10 mouse cellular contexts compared by ENCODE assay signal in genomic region chr12:112762018-112762417, GRCm38 (mm10). TPM values are rescaled to one million over a fixed set of nuclear protein-coding genes. Genes with fewer than 3 reads are reported as not detected.
DNase-seq lines count a peak whose midpoint lies in the region; ATAC-seq and TF ChIP-seq lines count a peak whose summit lies in the region.
"Had no signal": no experiment of that assay in that cellular context is flagged by ENCODE, and none has a peak within 500 bp of the region (broad histone marks: within the 10 kb centered on the region; RNA-seq: fewer than 3 reads in every experiment).

No protein-coding gene starts in this region.

- no peaks in the 10 kb centered on the region for H3K36me3 ChIP-seq in intestine, embryonic 16.5 days (ENCODE audit: control insufficient read depth, insufficient read depth, low read length)
- H3K36me3 ChIP-seq in hindbrain, postnatal 0 days (ENCODE audit: insufficient read depth, low read length): no peaks in the 10 kb centered on the region
- no peaks in the 10 kb centered on the region for H3K36me3 ChIP-seq in midbrain, embryonic 16.5 days (ENCODE audit: control insufficient read depth, insufficient read depth, low read length)
- no peaks in the 10 kb centered on the region for H3K36me3 ChIP-seq in neural tube, embryonic 15.5 days
- H3K36me3 ChIP-seq: limb, embryonic 15.5 days had no signal

- peak overlapping the region; percentile 16; the same call in 1 of the 2 replicates for H3K4me2 ChIP-seq in intestine, embryonic 16.5 days (ENCODE audit: low read depth, low read length)
- no peak overlapping the region for H3K4me2 ChIP-seq in hindbrain, postnatal 0 days (ENCODE audit: low read depth, low read length)
- no peak overlapping the region for H3K4me2 ChIP-seq in midbrain, embryonic 16.5 days (ENCODE audit: low read length)
- no peak overlapping the region for H3K4me2 ChIP-seq in neural tube, embryonic 15.5 days
- H3K4me2 ChIP-seq: limb, embryonic 15.5 days had no signal

- H3K27ac ChIP-seq in bone marrow, adult 2 months (ENCODE audit: control insufficient read depth, insufficient read depth, low read depth, low read length, poor library complexity): peak overlapping the region; percentile 81
- H3K27ac ChIP-seq in intestine, embryonic 16.5 days (ENCODE audit: low read length): peak overlapping the region; percentile 11; the same call in 1 of the 2 replicates
- H3K27ac ChIP-seq in hindbrain, postnatal 0 days: no peak overlapping the region
- H3K27ac ChIP-seq in midbrain, embryonic 16.5 days (ENCODE audit: low read length): no peak overlapping the region
- no peak overlapping the region for H3K27ac ChIP-seq in neural tube, embryonic 15.5 days (replicated peaks)
- H3K27ac ChIP-seq: limb, embryonic 15.5 days had no signal

- 28% methylated on average over 3 of the region's 3 CpGs for WGBS in bone marrow, adult 2 months
- 75% methylated on average over 3 of the region's 3 CpGs for WGBS in intestine, embryonic 16.5 days
- WGBS in hindbrain, postnatal 0 days: 89% methylated on average over 3 of the region's 3 CpGs
- 87% methylated on average over 3 of the region's 3 CpGs for WGBS in midbrain, embryonic 16.5 days
- WGBS in neural tube, embryonic 15.5 days: 93% methylated on average over 3 of the region's 3 CpGs

- no peak overlapping the region for H3K9ac ChIP-seq in intestine, embryonic 16.5 days (ENCODE audit: low read depth, low read length)
- no peak overlapping the region for H3K9ac ChIP-seq in hindbrain, postnatal 0 days (replicated peaks; ENCODE audit: low read length)
- no peak overlapping the region for H3K9ac ChIP-seq in midbrain, embryonic 16.5 days (ENCODE audit: low read depth, low read length)
- no peak overlapping the region for H3K9ac ChIP-seq in neural tube, embryonic 15.5 days (replicated peaks)
- H3K9ac ChIP-seq: limb, embryonic 15.5 days had no signal

- TF ChIP-seq POLR2A in bone marrow, adult 2 months (IDR thresholded peaks at IDR 0.05; ENCODE audit: borderline replicate concordance, control insufficient read depth, low read depth, low read length): no peak; the same call in 1 of the 2 replicates

- peak overlapping the region; percentile 66 for H3K4me3 ChIP-seq in bone marrow, adult 2 months (replicated peaks; ENCODE audit: control insufficient read depth, low read depth, low read length)
- H3K4me3 ChIP-seq in intestine, embryonic 16.5 days (ENCODE audit: low read length): no peak overlapping the region
- H3K4me3 ChIP-seq in hindbrain, postnatal 0 days (ENCODE audit: low read length): no peak overlapping the region
- H3K4me3 ChIP-seq in midbrain, embryonic 16.5 days (ENCODE audit: low read depth, low read length): no peak overlapping the region
- no peak overlapping the region for H3K4me3 ChIP-seq in neural tube, embryonic 15.5 days (replicated peaks)
- H3K4me3 ChIP-seq: limb, embryonic 15.5 days had no signal

- DNase-seq in layer of hippocampus, adult 9-11 months: peak; percentile 76
- no peak for DNase-seq in layer of hippocampus, postnatal 36 days
- no peak for DNase-seq in hindbrain, postnatal 0 days (ENCODE audit: low spot score)
- DNase-seq: adrenal gland, postnatal 25 days had no signal

- TF ChIP-seq CTCF in bone marrow, adult 2 months (IDR thresholded peaks at IDR 0.05; ENCODE audit: control insufficient read depth, insufficient read depth, low read length): no peak
- TF ChIP-seq CTCF in hindbrain, postnatal 0 days (IDR thresholded peaks at IDR 0.05; ENCODE audit: low read depth): no peak

- H3K4me1 ChIP-seq in bone marrow, adult 2 months (ENCODE audit: control insufficient read depth, insufficient read depth, low read length): peaks cover 2% of the 10 kb centered on the region
- no peaks in the 10 kb centered on the region for H3K4me1 ChIP-seq in intestine, embryonic 16.5 days (ENCODE audit: control insufficient read depth, insufficient read depth, low read length)
- H3K4me1 ChIP-seq in hindbrain, postnatal 0 days (ENCODE audit: insufficient read depth, low read length): no peaks in the 10 kb centered on the region
- no peaks in the 10 kb centered on the region for H3K4me1 ChIP-seq in midbrain, embryonic 16.5 days (ENCODE audit: control insufficient read depth, insufficient read depth, low read length)
- no peaks in the 10 kb centered on the region for H3K4me1 ChIP-seq in neural tube, embryonic 15.5 days
- H3K4me1 ChIP-seq: limb, embryonic 15.5 days had no signal

- no peaks in the 10 kb centered on the region for H3K9me3 ChIP-seq in intestine, embryonic 16.5 days (ENCODE audit: control insufficient read depth, low read length)
- H3K9me3 ChIP-seq in hindbrain, postnatal 0 days (ENCODE audit: low read length): no peaks in the 10 kb centered on the region
- H3K9me3 ChIP-seq in midbrain, embryonic 16.5 days (replicated peaks; ENCODE audit: control insufficient read depth, low read length, poor library complexity, severe bottlenecking): no peaks in the 10 kb centered on the region
- no peaks in the 10 kb centered on the region for H3K9me3 ChIP-seq in neural tube, embryonic 15.5 days (replicated peaks)
- H3K9me3 ChIP-seq: limb, embryonic 15.5 days had no signal

- peak; percentile 71 for ATAC-seq in intestine, embryonic 16.5 days
- ATAC-seq in neutrophil, adult 5-6 weeks (ENCODE audit: extremely low read depth, insufficient number of reproducible peaks, low FRiP score, poor library complexity, severe bottlenecking): peak; percentile 73
- ATAC-seq in hindbrain, postnatal 0 days: no peak
- no peak for ATAC-seq in midbrain, embryonic 16.5 days
- ATAC-seq in neural tube, embryonic 15.5 days (ENCODE audit: low FRiP score): no peak

- no peaks in the 10 kb centered on the region for H3K27me3 ChIP-seq in intestine, embryonic 16.5 days (replicated peaks; ENCODE audit: control insufficient read depth, insufficient read depth, low read length)
- no peaks in the 10 kb centered on the region for H3K27me3 ChIP-seq in hindbrain, postnatal 0 days (ENCODE audit: insufficient read depth, low read length)
- no peaks in the 10 kb centered on the region for H3K27me3 ChIP-seq in midbrain, embryonic 16.5 days (ENCODE audit: control insufficient read depth, insufficient read depth, low read depth, low read length)
- H3K27me3 ChIP-seq in neural tube, embryonic 15.5 days (replicated peaks): 0 out of 2 replicates have a peak, but pooled peaks cover 2% of the 10 kb centered on the region
- H3K27me3 ChIP-seq: limb, embryonic 15.5 days had no signal

RNA-seq across cellular contexts. Expression of gene Pld4, which starts 1.6 kb away (rescaled TPM):
- 1 to 10 TPM; 8.7 to 9.4 TPM for total RNA-seq in layer of hippocampus, postnatal 36 days (2021)
- polyA plus RNA-seq in bone marrow, adult 2 months (2011; ENCODE audit: insufficient read depth, insufficient read length, low replicate concordance, missing spikeins): 62.4 and 128 TPM in 2 replicates
- 12.2 and 13.0 TPM in 2 replicates for polyA plus RNA-seq in intestine, embryonic 16.5 days (2015; fragmentation: Nextera tagmentation; extraction: Ambion mirVana)
- total RNA-seq in neutrophil, adult 5-6 weeks (2017): 98.0 and 114 TPM in 2 replicates
- total RNA-seq in hindbrain, postnatal 0 days (2014; rRNA removed): 10.5 and 14.5 TPM in 2 replicates
- 9.4 and 10.8 TPM in 2 replicates for polyA plus RNA-seq in hindbrain, postnatal 0 days (2015; fragmentation: Nextera tagmentation; extraction: Ambion mirVana)
- 4.9 and 5.9 TPM in 2 replicates for polyA plus RNA-seq in midbrain, embryonic 16.5 days (2015; fragmentation: Nextera tagmentation; extraction: Ambion mirVana)
- polyA plus RNA-seq in neural tube, embryonic 15.5 days (2015; fragmentation: Nextera tagmentation; extraction: Ambion mirVana): 8.4 and 42.0 TPM in 2 replicates

RNA-seq across cellular contexts. Expression of gene Ahnak2, which starts 40.4 kb away (rescaled TPM):
- total RNA-seq in layer of hippocampus, postnatal 36 days (2021): 1 to 10 TPM; 2.8 to 2.9 TPM
- polyA plus RNA-seq in bone marrow, adult 2 months (2011; ENCODE audit: insufficient read depth, insufficient read length, low replicate concordance, missing spikeins): 1.4 TPM in 1 of 2 replicates, not detected in the other
- 2.3 and 2.8 TPM in 2 replicates for polyA plus RNA-seq in intestine, embryonic 16.5 days (2015; fragmentation: Nextera tagmentation; extraction: Ambion mirVana)
- not detected in 2 replicates for total RNA-seq in neutrophil, adult 5-6 weeks (2017)
- 7.7 and 12.1 TPM in 2 replicates for total RNA-seq in hindbrain, postnatal 0 days (2014; rRNA removed)
- 3.3 and 3.6 TPM in 2 replicates for polyA plus RNA-seq in hindbrain, postnatal 0 days (2015; fragmentation: Nextera tagmentation; extraction: Ambion mirVana)
- 1.4 and 2.0 TPM in 2 replicates for polyA plus RNA-seq in midbrain, embryonic 16.5 days (2015; fragmentation: Nextera tagmentation; extraction: Ambion mirVana)
- polyA plus RNA-seq in neural tube, embryonic 15.5 days (2015; fragmentation: Nextera tagmentation; extraction: Ambion mirVana): 4.5 and 5.7 TPM in 2 replicates

RNA-seq across cellular contexts. Expression of gene Cep170b, which starts 41.8 kb away (rescaled TPM):
- total RNA-seq in layer of hippocampus, postnatal 36 days (2021): 100 to 1,000 TPM; 171 to 189 TPM
- polyA plus RNA-seq in bone marrow, adult 2 months (2011; ENCODE audit: insufficient read depth, insufficient read length, low replicate concordance, missing spikeins): 0.29 and 5.8 TPM in 2 replicates
- 12.4 and 13.2 TPM in 2 replicates for polyA plus RNA-seq in intestine, embryonic 16.5 days (2015; fragmentation: Nextera tagmentation; extraction: Ambion mirVana)
- 4.8 and 5.7 TPM in 2 replicates for total RNA-seq in neutrophil, adult 5-6 weeks (2017)
- 118 and 123 TPM in 2 replicates for total RNA-seq in hindbrain, postnatal 0 days (2014; rRNA removed)
- 34.0 and 39.0 TPM in 2 replicates for polyA plus RNA-seq in hindbrain, postnatal 0 days (2015; fragmentation: Nextera tagmentation; extraction: Ambion mirVana)
- polyA plus RNA-seq in midbrain, embryonic 16.5 days (2015; fragmentation: Nextera tagmentation; extraction: Ambion mirVana): 36.0 and 39.4 TPM in 2 replicates
- polyA plus RNA-seq in neural tube, embryonic 15.5 days (2015; fragmentation: Nextera tagmentation; extraction: Ambion mirVana): 34.7 and 43.3 TPM in 2 replicates

RNA-seq across cellular contexts. Expression of gene Clba1, which starts 46.7 kb away (rescaled TPM):
- 10 to 100 TPM; 12.3 to 12.4 TPM for total RNA-seq in layer of hippocampus, postnatal 36 days (2021)
- polyA plus RNA-seq in bone marrow, adult 2 months (2011; ENCODE audit: insufficient read depth, insufficient read length, low replicate concordance, missing spikeins): 1.9 TPM in 1 of 2 replicates, not detected in the other
- 3.4 and 4.1 TPM in 2 replicates for polyA plus RNA-seq in intestine, embryonic 16.5 days (2015; fragmentation: Nextera tagmentation; extraction: Ambion mirVana)
- total RNA-seq in neutrophil, adult 5-6 weeks (2017): 0.37 and 0.70 TPM in 2 replicates
- 16.7 and 16.9 TPM in 2 replicates for total RNA-seq in hindbrain, postnatal 0 days (2014; rRNA removed)
- polyA plus RNA-seq in hindbrain, postnatal 0 days (2015; fragmentation: Nextera tagmentation; extraction: Ambion mirVana): 20.3 and 21.0 TPM in 2 replicates
- polyA plus RNA-seq in midbrain, embryonic 16.5 days (2015; fragmentation: Nextera tagmentation; extraction: Ambion mirVana): 25.2 and 26.1 TPM in 2 replicates
- polyA plus RNA-seq in neural tube, embryonic 15.5 days (2015; fragmentation: Nextera tagmentation; extraction: Ambion mirVana): 19.6 and 21.1 TPM in 2 replicates

Comparison
In these comparisons a context has a peak if more than half of its experiments do, and no peak if none do; other contexts are left out.
1. H3K27ac ChIP-seq: peak in bone marrow, adult 2 months (single experiment) and intestine, embryonic 16.5 days (single experiment); none in hindbrain, postnatal 0 days (single experiment), midbrain, embryonic 16.5 days (single experiment) and neural tube, embryonic 15.5 days (single experiment).
2. ATAC-seq: peak in intestine, embryonic 16.5 days (single experiment) and neutrophil, adult 5-6 weeks (single experiment); none in hindbrain, postnatal 0 days (single experiment), midbrain, embryonic 16.5 days (single experiment) and neural tube, embryonic 15.5 days (single experiment).